Mouse (Mus musculus): Measurements from ENCODE around the gene Nemf.
"Not testable (repeated sequence)": the region's sequence is repeated elsewhere in the genome, so short reads cannot be mapped to it uniquely, and the experiment has no call there.

Gene Nemf

GRCm38 (mm10) chr12:69356546-69357299, at the start of gene Nemf:
Gene Nemf (minus strand): TSS chr12:69357165.
- DNase-seq (ENCODE audit: low spot score) = peak; percentile 79

GRCm38 (mm10) chr12:69402594-69403167, 45.7 kb upstream of the Nemf start:
- DNase-seq (ENCODE audit: low spot score) = no peak

- no peak for DNase-seq (ENCODE audit: low spot score)
Observed at GRCm38 (mm10) chr12:69402100-69402499, 45.1 kb upstream of the Nemf start.

GRCm38 (mm10) chr12:69400871-69401286, 43.9 kb upstream of the Nemf start:
- DNase-seq (ENCODE audit: low spot score) = no peak

GRCm38 (mm10) chr12:69400367-69400766, 43.4 kb upstream of the Nemf start:
- DNase-seq (ENCODE audit: low spot score) = no peak

- no peak for DNase-seq (ENCODE audit: low spot score)
Observed at GRCm38 (mm10) chr12:69394456-69394855, 37.5 kb upstream of the Nemf start.

- no peak for DNase-seq (ENCODE audit: low spot score)
Observed at GRCm38 (mm10) chr12:69393076-69393475, 36.1 kb upstream of the Nemf start.

- no peak for DNase-seq (ENCODE audit: low spot score)
Observed at GRCm38 (mm10) chr12:69390000-69390698, 33.2 kb upstream of the Nemf start.

- no peak for DNase-seq (ENCODE audit: low spot score)
Observed at GRCm38 (mm10) chr12:69389273-69389938, 32.4 kb upstream of the Nemf start.

- DNase-seq (ENCODE audit: low spot score) = no peak
Observed at GRCm38 (mm10) chr12:69388321-69388869, 31.4 kb upstream of the Nemf start.

GRCm38 (mm10) chr12:69386281-69386732, 29.3 kb upstream of the Nemf start:
- not testable (repeated sequence) for DNase-seq (ENCODE audit: low spot score)

GRCm38 (mm10) chr12:69385542-69386280, 28.7 kb upstream of the Nemf start:
- no peak for DNase-seq (ENCODE audit: low spot score)

- DNase-seq (ENCODE audit: low spot score) = no peak
Observed at GRCm38 (mm10) chr12:69384606-69385005, 27.6 kb upstream of the Nemf start.

- no peak for DNase-seq (ENCODE audit: low spot score)
Observed at GRCm38 (mm10) chr12:69382880-69383279, 25.9 kb upstream of the Nemf start.

GRCm38 (mm10) chr12:69378558-69379454, 21.8 kb upstream of the Nemf start:
- no peak for DNase-seq (ENCODE audit: low spot score)

GRCm38 (mm10) chr12:69377636-69378035, 20.7 kb upstream of the Nemf start:
- not testable (repeated sequence) for DNase-seq (ENCODE audit: low spot score)

GRCm38 (mm10) chr12:69377188-69377587, 20.2 kb upstream of the Nemf start:
- no peak for DNase-seq (ENCODE audit: low spot score)

GRCm38 (mm10) chr12:69376132-69376531, 19.2 kb upstream of the Nemf start:
- no peak for DNase-seq (ENCODE audit: low spot score)

GRCm38 (mm10) chr12:69373850-69374766, 17.1 kb upstream of the Nemf start:
- no peak for DNase-seq (ENCODE audit: low spot score)
